Mouse (Mus musculus) brain, embryonic 14.5 days (tissue): ENCODE data around the gene Pacs1. TPM values are rescaled to one million over a fixed set of nuclear protein-coding genes. Genes with fewer than 3 reads are reported as not detected.

Experiments used
- DNase-seq: peaks from one replicate; pipeline ENCODE4 v3.0.0-alpha.2; 2011; ENCODE audit warnings: low read depth
- CTCF ChIP-seq: fragments of 200-500 bp; IDR thresholded peaks from 2 replicates; pipeline ENCODE4 v1.5.1; 2012; ENCODE audit warnings: inconsistent platforms, mild to moderate bottlenecking, moderate library complexity, borderline replicate concordance; ENCODE audit not compliant: insufficient read depth, insufficient read length; ENCODE audit errors: extremely low read depth
- POLR2A ChIP-seq: fragments of 200-500 bp; IDR thresholded peaks from 2 replicates; pipeline ENCODE4 v1.6.1; 2012; ENCODE audit warnings: mild to moderate bottlenecking, inconsistent platforms, borderline replicate concordance; ENCODE audit not compliant: poor library complexity, insufficient read depth, insufficient read length, severe bottlenecking; ENCODE audit errors: extremely low read depth
- polyA plus RNA-seq: library from polyadenylated mRNA; depleted of rRNA; stranded (reverse); fragments of >200 nt; gene quantifications from 2 replicates; pipeline ENCODE4 v1.2.3, GENCODE M21; 2012

Gene Pacs1
- polyA plus RNA-seq, 1 experiment: 71.6 TPM

- TF ChIP-seq POLR2A (no peak), CTCF (no peak)
- DNase-seq: no peak
Measured at GRCm38 (mm10) chr19:5107556-5108270, 165.2 kb downstream of the Pacs1 start.

GRCm38 (mm10) chr19:5106731-5107191, 166.2 kb downstream of the Pacs1 start, which contains the start of gene Rab1b:
TSS of gene Rab1b (minus strand) at chr19:5107072.
- DNase-seq: peak; percentile 99
- TF ChIP-seq CTCF (no peak), POLR2A (peak; percentile 70; the same call in 1 of the 2 replicates)

GRCm38 (mm10) chr19:5106074-5106473, 166.8 kb downstream of the Pacs1 start:
- TF ChIP-seq POLR2A (no peak), CTCF (no peak)
- DNase-seq: no peak

GRCm38 (mm10) chr19:5098363-5099143, 174.4 kb downstream of the Pacs1 start, which contains the start of gene Cnih2:
TSS of gene Cnih2 (minus strand) at chr19:5098521.
- peak; percentile 85 for DNase-seq
- TF ChIP-seq POLR2A (peak; percentile 57), CTCF (no peak)

GRCm38 (mm10) chr19:5097521-5098362, 175.2 kb downstream of the Pacs1 start:
- TF ChIP-seq CTCF (no peak), POLR2A (no peak)
- DNase-seq: peak; percentile 77

GRCm38 (mm10) chr19:5095887-5096474, 176.9 kb downstream of the Pacs1 start:
- TF ChIP-seq POLR2A (no peak), CTCF (no peak)

GRCm38 (mm10) chr19:5094746-5095417, 178.0 kb downstream of the Pacs1 start:
- no peak for DNase-seq
- no peak for TF ChIP-seq CTCF
- no peak for TF ChIP-seq POLR2A

More at GRCm38 (mm10) chr19:5095887-5096474, 176.9 kb downstream of the Pacs1 start:
- DNase-seq: peak; percentile 60

GRCm38 (mm10) chr19:5094243-5094632, 178.7 kb downstream of the Pacs1 start:
- TF ChIP-seq CTCF (peak; percentile 92), POLR2A (no peak; the same call in 1 of the 2 replicates)
- peak; percentile 98 for DNase-seq

GRCm38 (mm10) chr19:5093481-5094242, 179.3 kb downstream of the Pacs1 start:
- TF ChIP-seq CTCF (no peak), POLR2A (no peak)
- no peak for DNase-seq

GRCm38 (mm10) chr19:5092083-5092482, 180.8 kb downstream of the Pacs1 start:
- no peak for DNase-seq
- no peak for TF ChIP-seq CTCF
- no peak for TF ChIP-seq POLR2A

- TF ChIP-seq CTCF (no peak), POLR2A (no peak)
- DNase-seq: no peak
Measured at GRCm38 (mm10) chr19:5089324-5089723, 183.6 kb downstream of the Pacs1 start.
